Mouse (Mus musculus) hindbrain, embryonic 16.5 days (tissue): ENCODE data around the gene Gigyf1. TPM values are rescaled to one million over a fixed set of nuclear protein-coding genes. Genes with fewer than 3 reads are reported as not detected.
A peak's percentile ranks its signal among the peaks of the same experiment; 100 is the strongest.

Source experiments
- ATAC-seq: fragments of 200-750 bp; cut with Nextera tagmentation; 2 replicates; pipeline ENCODE4 v1.8.0; 2017; ENCODE audit warnings: moderate TSS enrichment, moderate library complexity
- H3K27ac ChIP-seq: fragments of 300-500 bp; sonication (generic); 2 replicates; pipeline ENCODE4 v1.5.1; 2014; ENCODE audit warnings: low read depth, mild to moderate bottlenecking, control low read depth, low read length, moderate library complexity
- H3K27me3 ChIP-seq: fragments of 300-500 bp; sonication (generic); replicated peaks from 2 replicates; pipeline ENCODE4 v1.6.1; 2014; ENCODE audit warnings: low read length; ENCODE audit not compliant: control insufficient read depth, insufficient read depth
- H3K36me3 ChIP-seq: fragments of 300-500 bp; sonication (generic); 2 replicates; pipeline ENCODE4 v1.6.1; 2014; ENCODE audit warnings: mild to moderate bottlenecking, low read length, moderate library complexity, mixed read lengths; ENCODE audit not compliant: control insufficient read depth, insufficient read depth
- H3K4me1 ChIP-seq: fragments of 300-500 bp; sonication (generic); 2 replicates; pipeline ENCODE4 v1.6.1; 2014; ENCODE audit warnings: low read depth, low read length; ENCODE audit not compliant: control insufficient read depth, insufficient read depth
- H3K4me2 ChIP-seq: fragments of 300-500 bp; sonication (generic); 2 replicates; pipeline ENCODE4 v1.6.1; 2014; ENCODE audit warnings: mild to moderate bottlenecking, low read length, control low read depth, moderate library complexity
- H3K4me3 ChIP-seq: fragments of 300-500 bp; sonication (generic); 2 replicates; pipeline ENCODE4 v1.5.1; 2014; ENCODE audit warnings: mild to moderate bottlenecking, low read length, control low read depth, moderate library complexity
- H3K9ac ChIP-seq: fragments of 300-500 bp; sonication (generic); 2 replicates; pipeline ENCODE4 v1.6.1; 2014; ENCODE audit warnings: low read depth, mild to moderate bottlenecking, control low read depth, low read length, moderate library complexity
- H3K9me3 ChIP-seq: fragments of 300-500 bp; sonication (generic); 2 replicates; pipeline ENCODE4 v1.6.1; 2014; ENCODE audit warnings: mild to moderate bottlenecking, low read length, moderate library complexity; ENCODE audit not compliant: control insufficient read depth
- WGBS: fragments of 180-500 bp; shearing (Covaris S2); extraction: QIAGEN DNeasy Blood & Tissue Kit; methylation state at CpG from one replicate; pipeline ENCODE4 v1.1.7; 2014; 5-methylcytosine and 5-hydroxymethylcytosine counted together
- polyA plus RNA-seq: library from polyadenylated mRNA; unstranded; fragments of >200 nt; fragmentation: Nextera tagmentation; extraction: Ambion mirVana; gene quantifications from 2 replicates; pipeline ENCODE4 v1.2.1, GENCODE M21; 2015

Gigyf1 gene
- polyA plus RNA-seq, 1 experiment from 2014 or later, result 11.8 TPM

DNA sequence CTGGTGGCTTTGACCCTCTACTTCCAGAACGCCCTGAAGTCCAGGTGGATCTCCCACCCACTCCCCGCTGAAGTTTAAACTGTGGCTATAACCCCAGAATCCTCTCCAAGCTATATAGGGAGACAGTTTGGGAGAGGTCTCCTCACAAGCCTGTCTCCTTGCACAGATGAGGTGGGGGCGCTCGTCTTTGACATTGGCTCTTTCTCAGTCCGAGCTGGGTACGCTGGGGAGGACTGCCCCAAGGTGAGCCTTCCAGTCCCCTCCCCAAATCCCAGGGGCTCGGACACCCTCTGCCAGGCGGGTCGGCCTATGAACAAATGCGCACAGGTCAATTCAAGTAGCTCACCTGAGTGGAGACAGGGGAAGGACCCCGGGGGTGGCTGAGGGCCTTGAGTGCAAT, 35.5 kb downstream of the Gigyf1 start:
- no peaks in the 10 kb centered on the region for H3K36me3 ChIP-seq
- H3K4me3 ChIP-seq, result peak overlapping the region; percentile 73
- no peaks in the 10 kb centered on the region for H3K9me3 ChIP-seq
- peak; percentile 24; the same call in 1 of the 2 replicates for ATAC-seq
- H3K4me1 ChIP-seq, result peaks cover 12% of the 10 kb centered on the region
- peak overlapping the region; percentile 77 for H3K27ac ChIP-seq
- 45% methylated on average over 11 of the region's 11 CpGs for WGBS
- H3K27me3 ChIP-seq, result no peaks in the 10 kb centered on the region
- H3K4me2 ChIP-seq, result peak overlapping the region; percentile 77
- H3K9ac ChIP-seq, result peak overlapping the region; percentile 87

DNA sequence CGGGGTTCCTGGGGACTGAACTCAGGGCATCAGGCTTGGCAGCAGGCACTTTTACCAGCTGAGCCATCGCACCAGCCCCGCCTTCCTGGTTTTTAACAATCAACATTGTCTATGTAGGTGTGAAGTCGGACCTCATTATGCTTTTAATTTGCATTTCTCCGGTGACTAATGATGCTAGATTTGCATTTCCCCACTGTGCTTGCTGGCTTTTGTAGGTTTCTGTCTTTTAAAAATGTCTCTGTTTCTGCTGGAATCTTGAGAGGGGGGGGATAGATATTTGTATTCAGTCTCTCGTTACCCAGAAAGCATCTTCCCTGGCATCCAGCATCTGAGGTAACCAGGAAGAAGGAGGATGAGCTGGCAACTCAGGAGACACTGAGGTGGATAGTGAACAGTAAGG, 43.2 kb downstream of the Gigyf1 start:
- Histone ChIP-seq H3K36me3 (peaks cover 6% of the 10 kb centered on the region), H3K9ac (no peak overlapping the region), H3K4me2 (no peak overlapping the region), H3K4me3 (no peak overlapping the region), H3K27ac (no peak overlapping the region), H3K4me1 (peaks cover 2% of the 10 kb centered on the region; the same call in 1 of the 2 replicates), H3K27me3 (no peaks in the 10 kb centered on the region), H3K9me3 (no peaks in the 10 kb centered on the region)
- WGBS, result 51% methylated on average over 6 of the region's 6 CpGs
- no peak for ATAC-seq

DNA sequence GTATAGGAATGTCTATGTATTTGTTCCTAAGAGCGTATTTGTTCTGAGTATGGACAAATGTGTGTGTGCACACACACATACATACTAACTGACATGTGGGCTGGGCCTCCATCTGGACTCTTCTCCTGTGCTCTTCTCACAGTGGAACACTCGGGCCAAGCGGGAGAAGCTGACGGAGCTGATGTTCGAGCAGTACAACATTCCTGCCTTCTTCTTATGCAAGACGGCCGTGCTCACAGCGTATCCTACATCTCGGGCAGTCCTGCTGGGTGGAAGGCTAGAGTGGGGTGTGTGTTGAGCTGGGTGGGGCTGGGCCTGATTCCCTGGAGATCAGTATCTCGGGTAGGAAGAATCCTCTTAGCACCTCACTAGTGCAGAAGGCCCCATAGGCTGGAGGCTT, 44.6 kb downstream of the Gigyf1 start:
- WGBS, result 74% methylated on average over 10 of the region's 10 CpGs
- H3K27me3 ChIP-seq, result no peaks in the 10 kb centered on the region
- H3K9ac ChIP-seq, result no peak overlapping the region
- no peak overlapping the region for H3K4me3 ChIP-seq
- H3K4me1 ChIP-seq, result peaks cover 2% of the 10 kb centered on the region; the same call in 1 of the 2 replicates
- H3K27ac ChIP-seq, result no peak overlapping the region
- H3K4me2 ChIP-seq, result no peak overlapping the region
- no peak for ATAC-seq
- no peaks in the 10 kb centered on the region for H3K9me3 ChIP-seq
- H3K36me3 ChIP-seq, result peaks cover 13% of the 10 kb centered on the region

DNA sequence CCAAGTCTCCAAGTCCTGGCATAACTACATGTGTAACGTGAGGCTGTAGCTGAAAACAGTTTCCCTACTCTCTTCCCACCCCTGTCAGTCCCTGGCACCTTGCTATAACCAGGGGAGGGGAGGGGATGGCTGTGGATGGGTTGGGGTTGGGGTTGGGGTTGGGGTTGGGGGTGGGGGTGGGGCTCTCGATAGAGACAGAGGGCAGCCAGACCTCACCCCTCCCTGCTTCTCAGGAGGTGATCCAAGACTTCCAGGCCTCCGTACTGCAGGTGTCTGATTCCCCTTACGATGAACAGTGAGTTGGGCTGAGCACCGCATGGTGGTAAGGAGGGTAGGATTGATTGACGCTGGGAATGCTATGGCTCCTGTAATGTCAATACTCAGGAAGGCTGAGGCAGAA, 47.4 kb downstream of the Gigyf1 start:
- Histone ChIP-seq H3K9ac (no peak overlapping the region), H3K27me3 (no peaks in the 10 kb centered on the region), H3K4me2 (no peak overlapping the region), H3K4me1 (peaks cover 2% of the 10 kb centered on the region; the same call in 1 of the 2 replicates), H3K27ac (no peak overlapping the region), H3K4me3 (no peak overlapping the region), H3K9me3 (no peaks in the 10 kb centered on the region), H3K36me3 (peaks cover 13% of the 10 kb centered on the region)
- ATAC-seq, result no peak
- WGBS, result 58% methylated on average over 6 of the region's 6 CpGs

DNA sequence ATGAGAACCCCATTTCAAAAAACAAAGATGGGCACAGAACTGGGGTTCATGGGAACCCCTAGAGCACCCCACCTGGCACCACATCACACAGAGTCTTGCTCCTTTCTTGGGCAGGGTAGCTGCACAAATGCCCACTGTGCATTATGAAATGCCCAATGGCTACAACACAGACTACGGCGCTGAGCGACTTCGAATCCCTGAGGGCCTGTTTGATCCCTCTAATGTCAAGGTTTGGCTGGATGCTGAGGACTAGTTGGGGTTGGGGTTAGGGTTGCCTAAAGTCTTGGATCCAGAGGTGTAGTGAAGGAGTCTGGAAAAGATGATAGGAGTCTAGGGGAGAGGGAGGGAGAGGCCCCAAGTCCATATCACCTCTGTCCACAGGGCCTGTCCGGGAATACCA, 48.1 kb downstream of the Gigyf1 start:
- WGBS, result 92% methylated on average over 5 of the region's 5 CpGs

DNA sequence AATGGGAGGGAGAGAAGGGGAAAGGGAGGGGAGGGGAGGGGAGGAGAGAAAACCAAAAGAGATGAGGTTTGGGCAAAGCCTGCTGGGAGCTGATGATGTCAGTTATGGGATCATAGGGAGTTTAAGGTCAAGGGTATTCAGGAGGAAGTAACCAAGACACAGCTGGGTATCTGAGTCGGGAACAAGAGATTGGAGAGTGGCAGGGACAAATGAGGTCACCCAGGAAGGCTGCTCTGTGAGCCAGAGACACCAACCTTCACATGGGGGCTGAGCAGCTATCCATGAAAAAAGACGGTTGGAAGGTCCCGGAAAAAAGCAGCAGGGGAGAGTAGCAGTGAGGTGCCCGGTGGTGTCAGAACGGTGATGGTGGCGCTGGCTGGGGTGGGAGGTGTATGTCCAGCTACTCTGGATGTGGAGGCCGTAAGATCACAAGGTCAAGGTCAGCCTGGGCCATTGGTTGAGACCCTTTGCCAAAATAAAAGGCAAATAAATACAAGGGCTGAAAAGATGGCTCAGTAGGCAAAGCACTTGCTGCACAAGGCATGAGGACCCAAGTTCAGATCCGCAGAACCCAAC, 50.0 kb downstream of the Gigyf1 start:
- ATAC-seq, result no peak
- Histone ChIP-seq H3K27me3 (no peaks in the 10 kb centered on the region), H3K9ac (no peak overlapping the region), H3K4me3 (no peak overlapping the region), H3K27ac (no peak overlapping the region), H3K4me1 (peaks cover 2% of the 10 kb centered on the region; the same call in 1 of the 2 replicates), H3K9me3 (no peaks in the 10 kb centered on the region), H3K36me3 (peaks cover 13% of the 10 kb centered on the region), H3K4me2 (no peak overlapping the region)
- 81% methylated on average over 8 of the region's 8 CpGs for WGBS

More for the DNA sequence above, 48.1 kb downstream of the Gigyf1 start:
- no peak overlapping the region for H3K9ac ChIP-seq
- no peak overlapping the region for H3K4me3 ChIP-seq
- no peak for ATAC-seq
- peaks cover 2% of the 10 kb centered on the region; the same call in 1 of the 2 replicates for H3K4me1 ChIP-seq
- no peak overlapping the region for H3K4me2 ChIP-seq
- no peak overlapping the region for H3K27ac ChIP-seq
- H3K27me3 ChIP-seq, result no peaks in the 10 kb centered on the region
- H3K36me3 ChIP-seq, result peaks cover 13% of the 10 kb centered on the region
- no peaks in the 10 kb centered on the region for H3K9me3 ChIP-seq

DNA sequence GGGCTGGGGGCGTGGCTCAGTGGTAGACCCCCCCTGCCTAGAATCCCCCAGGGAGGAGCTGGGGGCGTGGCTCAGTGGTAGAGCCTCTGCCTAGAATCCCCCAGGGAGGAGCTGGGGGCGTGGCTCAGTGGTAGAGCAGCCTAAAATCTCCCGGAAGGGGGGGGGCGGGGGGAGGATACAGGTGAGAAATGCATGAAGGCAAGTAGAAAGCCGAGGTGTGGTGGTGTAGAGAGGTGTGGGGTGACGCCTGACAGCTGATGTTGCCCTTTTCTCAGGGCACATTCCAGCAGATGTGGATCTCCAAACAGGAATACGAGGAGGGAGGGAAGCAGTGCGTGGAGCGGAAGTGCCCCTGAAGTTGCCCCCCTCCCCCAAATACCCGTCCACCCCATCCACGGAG, 50.7 kb downstream of the Gigyf1 start:
- Histone ChIP-seq H3K4me2 (no peak overlapping the region), H3K4me3 (no peak overlapping the region), H3K36me3 (peaks cover 13% of the 10 kb centered on the region), H3K9ac (no peak overlapping the region), H3K4me1 (peaks cover 2% of the 10 kb centered on the region; the same call in 1 of the 2 replicates), H3K27ac (no peak overlapping the region), H3K9me3 (no peaks in the 10 kb centered on the region), H3K27me3 (no peaks in the 10 kb centered on the region)
- ATAC-seq, result no peak
- 73% methylated on average over 12 of the region's 12 CpGs for WGBS

DNA sequence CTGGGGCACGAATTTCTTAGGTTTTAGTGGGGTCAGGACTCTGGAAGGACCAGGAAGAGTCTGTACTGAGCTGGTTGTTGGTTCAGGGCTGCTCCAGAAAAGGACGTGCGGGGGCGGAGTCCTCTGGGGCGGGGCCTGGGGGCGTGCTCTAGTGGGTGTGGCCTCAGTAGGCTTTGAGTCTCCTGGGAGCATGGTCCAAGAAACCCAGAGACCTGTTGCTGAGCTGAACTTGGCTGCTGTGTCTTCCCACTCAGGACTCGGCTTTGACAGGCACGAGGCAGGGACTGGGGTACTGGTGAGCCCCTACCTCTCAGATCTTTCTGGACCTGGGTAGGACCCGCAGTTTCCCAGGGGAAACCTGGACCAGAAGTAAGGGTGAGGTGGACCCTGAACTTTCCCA, 51.3 kb downstream of the Gigyf1 start, which contains the start of gene Tfr2:
TSS of gene Tfr2 (plus strand) at position 176 of the 400 bp plus-strand sequence.
- H3K9me3 ChIP-seq, result no peaks in the 10 kb centered on the region
- WGBS, result 37% methylated on average over 9 of the region's 9 CpGs
- peaks cover 4% of the 10 kb centered on the region; the same call in 1 of the 2 replicates for H3K4me1 ChIP-seq
- no peak within 1 kb of the TSS for H3K27ac ChIP-seq
- H3K9ac ChIP-seq, result no peak within 1 kb of the TSS
- H3K4me3 ChIP-seq, result no peak within 1 kb of the TSS
- ATAC-seq, result no peak
- no peaks in the 10 kb centered on the region for H3K27me3 ChIP-seq
- peaks cover 10% of the 10 kb centered on the region for H3K36me3 ChIP-seq
- H3K4me2 ChIP-seq, result no peak within 1 kb of the TSS

DNA sequence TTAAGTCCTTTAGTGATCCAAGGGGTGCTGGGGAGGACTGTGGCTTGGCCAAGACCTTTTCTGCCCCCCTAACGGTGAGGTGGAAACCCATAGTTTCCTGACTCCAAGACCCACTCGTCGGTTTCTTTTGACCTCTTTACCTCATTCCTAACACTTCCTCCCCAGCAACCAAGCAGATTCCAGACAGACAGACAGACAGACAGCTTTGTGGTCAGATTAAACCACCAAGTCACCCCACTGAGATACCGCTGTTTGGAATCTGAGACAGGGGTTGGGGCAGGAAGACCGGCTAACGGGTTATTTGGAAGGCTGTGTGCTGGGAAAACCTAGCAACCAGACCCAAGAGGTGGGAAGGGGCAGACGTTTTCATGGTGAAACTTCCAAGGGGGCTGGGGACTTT, 51.8 kb downstream of the Gigyf1 start:
- no peaks in the 10 kb centered on the region for H3K9me3 ChIP-seq

More for the DNA sequence above, 51.8 kb downstream of the Gigyf1 start:
- no peak overlapping the region for H3K9ac ChIP-seq
- 46% methylated on average over 7 of the region's 7 CpGs for WGBS
- no peak overlapping the region for H3K4me2 ChIP-seq
- H3K36me3 ChIP-seq, result peaks cover 9% of the 10 kb centered on the region; the same call in 1 of the 2 replicates
- no peak for ATAC-seq
- no peaks in the 10 kb centered on the region for H3K27me3 ChIP-seq
- H3K27ac ChIP-seq, result no peak overlapping the region
- H3K4me3 ChIP-seq, result no peak overlapping the region
- H3K4me1 ChIP-seq, result peaks cover 4% of the 10 kb centered on the region; the same call in 1 of the 2 replicates
